Mouse (Mus musculus): ENCODE data around the gene Atp6v1a.
A peak's percentile ranks its signal among the peaks of the same experiment; 100 is the strongest.

Gene Atp6v1a

GRCm38 (mm10) chr16:44060604-44061286, 78.8 kb downstream of the Atp6v1a start:
- no peak for DNase-seq

DNA sequence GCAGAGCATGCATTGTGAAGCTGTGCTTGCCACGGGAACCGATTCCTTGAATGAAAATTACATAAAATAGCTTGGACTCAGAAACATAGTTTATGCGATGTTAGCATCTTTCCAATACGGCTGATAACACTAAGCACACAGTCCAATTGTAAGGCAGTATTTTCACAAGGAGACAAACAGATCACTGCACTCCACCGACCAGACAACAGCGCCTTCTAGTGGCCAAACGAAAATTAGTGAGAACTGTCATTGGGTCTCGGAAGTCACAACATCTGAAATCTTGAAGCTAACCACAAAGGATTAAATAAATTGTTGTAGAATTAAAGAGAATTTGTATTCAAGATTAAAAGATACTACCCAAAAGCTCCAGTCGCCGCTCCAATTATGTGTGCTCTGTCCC, 80.8 kb downstream of the Atp6v1a start:
- DNase-seq: peak; percentile 75

DNA sequence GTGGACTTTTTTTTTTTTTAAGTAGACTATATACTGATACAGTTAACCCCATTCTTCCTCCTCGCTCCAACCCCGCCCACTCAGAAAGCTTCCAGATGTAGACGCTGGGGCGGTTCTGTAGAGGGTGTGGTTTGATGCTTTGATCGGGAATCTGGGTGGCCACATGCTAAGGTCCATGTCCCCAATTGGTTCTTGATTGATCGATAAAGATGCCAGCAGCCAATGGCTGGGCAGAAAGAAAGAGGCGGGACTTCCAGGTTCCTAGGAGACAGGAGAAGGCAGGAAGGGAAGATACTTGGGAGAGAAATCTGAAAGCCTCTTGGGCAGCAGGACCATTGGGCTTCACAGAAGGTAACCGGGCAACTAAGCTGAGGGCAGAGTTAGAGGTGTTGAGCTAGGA, 83.7 kb downstream of the Atp6v1a start:
- DNase-seq: no peak

DNA sequence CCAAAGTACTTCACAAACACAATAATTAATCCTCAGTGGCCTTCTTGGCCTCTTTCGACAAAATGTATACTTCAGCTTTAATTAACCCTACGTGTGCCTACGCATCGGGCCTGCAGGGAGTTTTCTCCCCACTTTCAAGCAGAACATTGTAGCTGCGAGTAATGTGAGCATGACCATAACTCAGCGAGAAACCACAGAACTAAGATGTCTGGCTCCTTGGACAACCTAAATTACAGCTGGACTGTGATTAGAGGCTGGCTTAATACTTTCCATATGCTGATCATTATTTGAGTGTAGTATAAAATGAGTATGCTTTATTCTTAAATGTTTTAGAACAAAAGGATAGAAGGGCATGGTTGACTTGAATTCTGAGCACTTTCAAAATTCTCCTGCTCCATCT, 86.2 kb downstream of the Atp6v1a start:
- no peak for DNase-seq

- DNase-seq: no peak
Observed at GRCm38 (mm10) chr16:44052390-44052789, 87.1 kb downstream of the Atp6v1a start.

DNA sequence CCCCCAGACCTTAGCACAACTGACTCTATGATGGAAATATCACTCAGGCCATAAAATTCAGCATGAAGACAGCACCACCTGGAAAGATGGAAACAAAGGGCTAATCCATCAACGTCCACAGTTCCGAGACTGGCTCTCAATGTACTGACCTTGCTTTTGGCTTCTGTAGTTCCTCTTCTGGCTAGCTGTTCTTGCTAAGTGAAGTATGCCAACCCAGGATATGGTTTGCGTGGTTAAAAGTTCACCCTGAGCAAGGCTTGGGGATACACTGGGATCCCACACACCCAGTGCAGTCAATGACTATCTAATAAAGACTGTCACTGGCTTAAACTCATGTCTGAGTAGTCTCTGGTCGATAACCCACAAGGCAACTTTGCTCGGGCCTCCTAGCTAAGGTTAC, 89.4 kb downstream of the Atp6v1a start:
- DNase-seq: no peak

- no peak for DNase-seq
Observed at GRCm38 (mm10) chr16:44039112-44039511, 100.4 kb downstream of the Atp6v1a start.
